Mouse (Mus musculus): ENCODE data around the gene Gm4631. TPM values are rescaled to one million over a fixed set of nuclear protein-coding genes. Genes with fewer than 3 reads are reported as not detected.
"Not testable (repeated sequence)": the region's sequence is repeated elsewhere in the genome, so short reads cannot be mapped to it uniquely, and the experiment has no call there.

The Gm4631 gene
- 10 to 100 TPM; 65.1 to 65.8 TPM for total RNA-seq (2021)
- long read RNA-seq, experiment 1, partial matches to known transcripts: 6 of 6 reads
- long read RNA-seq, experiment 1, other reads (novel, unspliced or antisense): 0 of 6 reads
- long read RNA-seq, experiment 2, partial matches to known transcripts: 1 of 1 reads
- long read RNA-seq, experiment 2, other reads (novel, unspliced or antisense): 0 of 1 reads

GRCm38 (mm10) chr2:175338097-175338496 lies at the start of gene Gm4631:
Gene Gm4631, minus strand, starts transcription at chr2:175338197.
- H3K4me3 ChIP-seq; DNase-seq (ENCODE audit: extremely low spot score in 1 of 2, low spot score in 2 of 2); intact Hi-C loops (cut with DNase I); H3K27ac ChIP-seq: not testable (repeated sequence)

GRCm38 (mm10) chr2:175372136-175372535 lies 34.1 kb upstream of the Gm4631 start, which contains the start of gene Zfp968:
Gene Zfp968, plus strand, starts transcription at chr2:175372436.
- DNase-seq (ENCODE audit: extremely low spot score in 1 of 2, low spot score in 2 of 2); H3K27ac ChIP-seq; H3K4me3 ChIP-seq; intact Hi-C loops (cut with DNase I): not testable (repeated sequence)

GRCm38 (mm10) chr2:175274825-175275224 lies 63.2 kb downstream of the Gm4631 start, which contains the start of gene Gm14440:
Gene Gm14440, plus strand, starts transcription at chr2:175275125.
- intact Hi-C loops (cut with DNase I); DNase-seq (ENCODE audit: extremely low spot score in 1 of 2, low spot score in 2 of 2); H3K4me3 ChIP-seq; H3K27ac ChIP-seq: not testable (repeated sequence)

Other genes with a start within 250 kb of the Gm4631 start
- gene Gm14399, start 196.2 kb downstream of the Gm4631 start, total RNA-seq (2021): 10 to 100 TPM; 16.4 to 20.2 TPM
- 1 to 10 TPM; 5.7 to 7.1 TPM for gene Gm14443, start 162.3 kb downstream of the Gm4631 start, total RNA-seq (2021)
- 100 to 1,000 TPM in 1 of 2 experiments, 10 to 100 TPM in 1; 93.6 to 107 TPM for gene Gm14391, start 131.3 kb downstream of the Gm4631 start, total RNA-seq (2021)
- gene Gm14440, start 63.1 kb downstream of the Gm4631 start, total RNA-seq (2021): 10 to 100 TPM; 11.9 to 12.5 TPM
- gene Zfp968, start 34.2 kb upstream of the Gm4631 start, total RNA-seq (2021): 1 to 10 TPM; 6.9 to 7.6 TPM
- 10 to 100 TPM in 1 of 2 experiments, 1 to 10 TPM in 1; 7.6 to 17.0 TPM for gene Gm4724, start 97.6 kb upstream of the Gm4631 start, total RNA-seq (2021)
- 1 to 10 TPM; 3.8 to 4.4 TPM for gene Zfp965, start 131.8 kb upstream of the Gm4631 start, total RNA-seq (2021)

All from left cerebral cortex, adult 2 months (tissue).